Mouse (Mus musculus): ENCODE measurements around the gene Tac1. TPM values are rescaled to one million over a fixed set of nuclear protein-coding genes. Genes with fewer than 3 reads are reported as not detected.

Tac1 gene
- polyA plus RNA-seq, 1 experiment from 2014 or later = 37.7 TPM

Other genes with a start within 250 kb of the Tac1 start
- 132 and 133 TPM in 2 replicates for gene Asns, start 138.4 kb downstream of the Tac1 start, polyA plus RNA-seq (2015; fragmentation: Nextera tagmentation; extraction: Ambion mirVana)

All from stomach, postnatal 0 days (tissue).